Mouse (Mus musculus) liver, embryonic 16.5 days (tissue): ENCODE measurements around the gene Notch4. TPM values are rescaled to one million over a fixed set of nuclear protein-coding genes. Genes with fewer than 3 reads are reported as not detected.
A peak's percentile ranks its signal among the peaks of the same experiment; 100 is the strongest.

Experiments
- ATAC-seq: fragments of 200-750 bp; cut with Nextera tagmentation; 2 replicates; pipeline ENCODE4 v1.8.0; 2017; ENCODE audit warnings: low read depth, mild to moderate bottlenecking, moderate number of reproducible peaks, moderate library complexity
- H3K27ac ChIP-seq: fragments of 300-500 bp; sonication (generic); 2 replicates; pipeline ENCODE4 v1.5.1; 2014; ENCODE audit warnings: mild to moderate bottlenecking, low read length
- H3K27me3 ChIP-seq: fragments of 300-500 bp; sonication (generic); 2 replicates; pipeline ENCODE4 v1.6.1; 2014; ENCODE audit warnings: low read depth, low read length, mixed read lengths; ENCODE audit not compliant: control insufficient read depth, insufficient read depth
- H3K36me3 ChIP-seq: fragments of 300-500 bp; sonication (generic); 2 replicates; pipeline ENCODE4 v1.6.1; 2014; ENCODE audit warnings: mild to moderate bottlenecking; ENCODE audit not compliant: control insufficient read depth, insufficient read depth
- H3K4me1 ChIP-seq: fragments of 300-500 bp; sonication (generic); 2 replicates; pipeline ENCODE4 v1.6.1; 2014; ENCODE audit warnings: low read depth, low read length, mixed read lengths; ENCODE audit not compliant: control insufficient read depth
- H3K4me2 ChIP-seq: fragments of 300-500 bp; sonication (generic); 2 replicates; pipeline ENCODE4 v1.6.1; 2014; ENCODE audit warnings: low read depth, low read length, mixed read lengths
- H3K4me3 ChIP-seq: fragments of 300-500 bp; sonication (generic); 2 replicates; pipeline ENCODE4 v1.5.1; 2014; ENCODE audit warnings: low read depth, mild to moderate bottlenecking, low read length
- H3K9ac ChIP-seq: fragments of 300-500 bp; sonication (generic); 2 replicates; pipeline ENCODE4 v1.6.1; 2014; ENCODE audit warnings: low read depth, low read length
- H3K9me3 ChIP-seq: fragments of 300-500 bp; sonication (generic); replicated peaks from 2 replicates; pipeline ENCODE4 v1.6.1; 2016; ENCODE audit warnings: low read length; ENCODE audit not compliant: control insufficient read depth
- WGBS: fragments of 180-500 bp; shearing (Covaris S2); extraction: QIAGEN DNeasy Blood & Tissue Kit; methylation state at CpG from one replicate; pipeline ENCODE4 v1.1.7; 2014; ENCODE audit not compliant: insufficient replicate concordance; 5-methylcytosine and 5-hydroxymethylcytosine counted together
- polyA plus RNA-seq: library from polyadenylated mRNA; unstranded; fragments of >200 nt; fragmentation: Nextera tagmentation; extraction: Ambion mirVana; gene quantifications from 2 replicates; pipeline ENCODE4 v1.2.1, GENCODE M21; 2015

Notch4 gene
- polyA plus RNA-seq, 1 experiment from 2014 or later, result 0.81 TPM

DNA sequence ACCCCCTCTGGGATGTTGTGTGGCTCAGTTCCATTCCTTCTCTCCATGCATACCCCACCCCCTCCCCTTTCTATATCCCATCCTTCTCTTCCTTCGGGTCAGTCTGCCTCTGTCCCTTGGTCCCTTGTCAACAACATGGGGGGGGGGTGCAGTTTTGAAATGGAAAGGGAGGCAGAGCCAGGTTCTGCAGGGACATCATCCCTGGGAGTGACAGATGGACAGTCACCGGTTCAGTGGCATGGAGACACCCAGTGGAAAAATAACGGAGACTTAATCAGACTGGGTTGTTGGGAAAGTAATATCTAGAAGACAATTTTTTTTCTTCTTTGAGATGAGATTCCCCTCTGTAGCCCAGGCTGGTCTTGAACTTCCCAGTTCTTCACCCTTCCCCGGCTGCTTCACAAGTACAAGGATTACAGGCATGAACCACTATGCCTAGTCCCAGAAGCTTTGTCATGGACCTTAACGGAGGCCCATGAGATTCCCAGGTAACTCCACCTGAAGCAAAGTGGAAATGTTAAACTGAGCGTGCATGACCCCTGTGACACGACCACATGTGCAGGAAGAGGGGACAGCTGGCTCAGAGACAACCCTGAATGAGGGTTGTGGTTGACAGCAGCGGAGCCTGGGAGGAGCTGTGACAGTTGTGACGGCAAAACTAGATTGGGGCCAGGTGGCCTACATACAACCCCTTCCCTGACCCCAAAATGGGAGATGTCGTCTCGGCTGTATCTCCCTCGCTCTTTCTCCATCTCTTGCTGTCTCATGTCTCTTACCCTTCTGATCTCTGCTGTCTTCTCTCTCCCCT is 65.9 kb downstream of the Notch4 start:
- H3K9ac ChIP-seq, result no peak overlapping the region
- no peaks in the 10 kb centered on the region for H3K36me3 ChIP-seq
- H3K4me1 ChIP-seq, result peaks cover 31% of the 10 kb centered on the region
- no peak overlapping the region for H3K27ac ChIP-seq
- peaks cover 50% of the 10 kb centered on the region for H3K27me3 ChIP-seq
- 13% methylated on average over 12 of the region's 12 CpGs for WGBS
- no peaks in the 10 kb centered on the region for H3K9me3 ChIP-seq
- ATAC-seq, result no peak
- no peak overlapping the region for H3K4me3 ChIP-seq
- H3K4me2 ChIP-seq, result no peak overlapping the region

DNA sequence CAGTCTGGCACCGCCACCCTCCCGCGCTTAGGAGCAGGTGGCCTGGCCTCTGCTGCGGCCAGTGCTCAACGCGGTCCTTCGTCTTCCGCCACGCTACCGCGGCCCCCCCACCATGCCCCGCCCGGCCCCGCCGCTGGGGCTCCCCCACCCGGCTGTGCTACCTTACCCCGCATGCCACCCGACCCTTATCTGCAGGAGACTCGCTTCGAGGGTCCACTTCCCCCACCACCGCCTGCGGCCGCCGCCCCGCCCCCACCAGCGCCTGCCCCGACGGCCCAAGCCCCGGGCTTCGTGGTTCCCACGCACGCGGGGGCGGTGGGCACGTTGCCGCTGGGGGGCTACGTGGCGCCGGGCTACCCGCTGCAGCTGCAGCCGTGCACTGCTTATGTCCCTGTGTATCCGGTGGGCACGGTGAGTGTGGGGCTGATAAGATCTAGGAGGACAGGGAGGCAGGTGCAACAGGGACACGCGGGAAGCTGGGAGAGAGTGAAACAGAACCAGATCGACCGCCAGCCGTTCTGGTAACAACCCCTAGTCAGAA is 66.8 kb downstream of the Notch4 start:
- no peaks in the 10 kb centered on the region for H3K9me3 ChIP-seq
- peak overlapping the region; percentile 46 for H3K4me2 ChIP-seq
- H3K36me3 ChIP-seq, result no peaks in the 10 kb centered on the region
- no peak overlapping the region for H3K27ac ChIP-seq
- peaks cover 31% of the 10 kb centered on the region for H3K4me1 ChIP-seq
- ATAC-seq, result no peak
- H3K27me3 ChIP-seq, result peaks cover 51% of the 10 kb centered on the region
- 2% methylated on average over 45 of the region's 48 CpGs for WGBS
- H3K9ac ChIP-seq, result peak overlapping the region; percentile 12; the same call in 1 of the 2 replicates
- peak overlapping the region; percentile 35 for H3K4me3 ChIP-seq

- no peak for ATAC-seq
- H3K9me3 ChIP-seq, result no peaks in the 10 kb centered on the region
- peak overlapping the region; percentile 25 for H3K4me3 ChIP-seq
- WGBS, result 12% methylated on average over 12 of the region's 12 CpGs
- H3K36me3 ChIP-seq, result no peaks in the 10 kb centered on the region
- H3K27ac ChIP-seq, result no peak overlapping the region
- H3K4me1 ChIP-seq, result peaks cover 24% of the 10 kb centered on the region
- H3K27me3 ChIP-seq, result peaks cover 53% of the 10 kb centered on the region
- H3K9ac ChIP-seq, result no peak overlapping the region
- H3K4me2 ChIP-seq, result peak overlapping the region; percentile 28
Measured at GRCm38 (mm10) chr17:34631647-34632046, 67.6 kb downstream of the Notch4 start.

- peaks cover 24% of the 10 kb centered on the region for H3K4me1 ChIP-seq
Measured at GRCm38 (mm10) chr17:34632261-34632691, 68.2 kb downstream of the Notch4 start.

GRCm38 (mm10) chr17:34635671-34636070 is 71.6 kb downstream of the Notch4 start:
- Histone ChIP-seq H3K9ac (no peak overlapping the region), H3K4me2 (no peak overlapping the region), H3K36me3 (no peaks in the 10 kb centered on the region), H3K4me3 (no peak overlapping the region), H3K27me3 (peaks cover 22% of the 10 kb centered on the region), H3K27ac (no peak overlapping the region), H3K9me3 (no peaks in the 10 kb centered on the region), H3K4me1 (peaks cover 9% of the 10 kb centered on the region)
- WGBS, result 42% methylated on average over 2 of the region's 2 CpGs
- no peak for ATAC-seq

More at GRCm38 (mm10) chr17:34632261-34632691, 68.2 kb downstream of the Notch4 start:
- ATAC-seq, result peak; percentile 36
- Histone ChIP-seq H3K27me3 (peaks cover 53% of the 10 kb centered on the region), H3K36me3 (no peaks in the 10 kb centered on the region), H3K9me3 (no peaks in the 10 kb centered on the region), H3K4me3 (peak overlapping the region; percentile 25), H3K9ac (no peak overlapping the region), H3K4me2 (peak overlapping the region; percentile 28), H3K27ac (no peak overlapping the region)
- WGBS, result under 1% methylated on average over 26 of the region's 26 CpGs

- H3K27ac ChIP-seq, result no peak overlapping the region
- 39% methylated on average over 3 of the region's 3 CpGs for WGBS
Measured at GRCm38 (mm10) chr17:34637459-34637858, 73.4 kb downstream of the Notch4 start.

More at GRCm38 (mm10) chr17:34637459-34637858, 73.4 kb downstream of the Notch4 start:
- Histone ChIP-seq H3K4me1 (no peaks in the 10 kb centered on the region), H3K4me3 (no peak overlapping the region), H3K9ac (no peak overlapping the region), H3K27me3 (peaks cover 4% of the 10 kb centered on the region; the same call in 1 of the 2 replicates), H3K36me3 (no peaks in the 10 kb centered on the region), H3K9me3 (no peaks in the 10 kb centered on the region), H3K4me2 (no peak overlapping the region)
- no peak for ATAC-seq

Other genes starting within 250 kb of the Notch4 start
- gene H2-Eb2, start 238.6 kb upstream of the Notch4 start, polyA plus RNA-seq, result not detected in 2 replicates
- 0.04 and 0.13 TPM in 2 replicates for gene Btnl2, start 209.4 kb upstream of the Notch4 start, polyA plus RNA-seq
- 0.06 and 0.31 TPM in 2 replicates for gene Btnl1, start 187.1 kb upstream of the Notch4 start, polyA plus RNA-seq
- gene BC051142, start 165.4 kb upstream of the Notch4 start, polyA plus RNA-seq, result 0.12 and 0.16 TPM in 2 replicates
- 0.14 TPM in 1 of 2 replicates, not detected in the other for gene Btnl4, start 87.0 kb upstream of the Notch4 start, polyA plus RNA-seq
- 0.17 TPM in 1 of 2 replicates, not detected in the other for gene Btnl6, start 46.9 kb upstream of the Notch4 start, polyA plus RNA-seq
- gene Gpsm3, start 25.5 kb downstream of the Notch4 start, polyA plus RNA-seq, result 14.4 and 15.3 TPM in 2 replicates
- 2.5 and 3.2 TPM in 2 replicates for gene Pbx2, start 27.0 kb downstream of the Notch4 start, polyA plus RNA-seq
- 0.57 and 0.77 TPM in 2 replicates for gene Ager, start 33.6 kb downstream of the Notch4 start, polyA plus RNA-seq
- 90.3 and 92.4 TPM in 2 replicates for gene Rnf5, start 39.4 kb downstream of the Notch4 start, polyA plus RNA-seq
- 18.4 and 21.3 TPM in 2 replicates for gene Agpat1, start 40.0 kb downstream of the Notch4 start, polyA plus RNA-seq
- gene Egfl8, start 51.7 kb downstream of the Notch4 start, polyA plus RNA-seq, result 0.33 and 0.51 TPM in 2 replicates
- gene Ppt2, start 64.2 kb downstream of the Notch4 start, polyA plus RNA-seq, result 11.4 and 13.8 TPM in 2 replicates
- not detected in 2 replicates for gene Prrt1, start 65.3 kb downstream of the Notch4 start, polyA plus RNA-seq
- 3.7 and 4.6 TPM in 2 replicates for gene Fkbpl, start 80.5 kb downstream of the Notch4 start, polyA plus RNA-seq
- 17.7 and 17.8 TPM in 2 replicates for gene Atf6b, start 82.9 kb downstream of the Notch4 start, polyA plus RNA-seq
- 0.20 and 0.27 TPM in 2 replicates for gene Tnxb, start 106.3 kb downstream of the Notch4 start, polyA plus RNA-seq
- gene C4b, start 179.6 kb downstream of the Notch4 start, polyA plus RNA-seq, result 19.6 and 26.6 TPM in 2 replicates
- 0.70 and 4.9 TPM in 2 replicates for gene Cyp21a1, start 240.3 kb downstream of the Notch4 start, polyA plus RNA-seq